Mouse (Mus musculus) ES-E14 (cell line): ENCODE results near the gene Cemip2.

Experiments used
- CHD2 ChIP-seq: IDR thresholded peaks from 2 replicates; pipeline ENCODE4 v1.6.1; 2014; ENCODE audit warnings: mild to moderate bottlenecking, low read depth, low read length, inconsistent platforms
- ZNF384 ChIP-seq: IDR thresholded peaks from 2 replicates; pipeline ENCODE4 v1.6.1; 2012; ENCODE audit warnings: low read depth, low read length, inconsistent platforms

DNA sequence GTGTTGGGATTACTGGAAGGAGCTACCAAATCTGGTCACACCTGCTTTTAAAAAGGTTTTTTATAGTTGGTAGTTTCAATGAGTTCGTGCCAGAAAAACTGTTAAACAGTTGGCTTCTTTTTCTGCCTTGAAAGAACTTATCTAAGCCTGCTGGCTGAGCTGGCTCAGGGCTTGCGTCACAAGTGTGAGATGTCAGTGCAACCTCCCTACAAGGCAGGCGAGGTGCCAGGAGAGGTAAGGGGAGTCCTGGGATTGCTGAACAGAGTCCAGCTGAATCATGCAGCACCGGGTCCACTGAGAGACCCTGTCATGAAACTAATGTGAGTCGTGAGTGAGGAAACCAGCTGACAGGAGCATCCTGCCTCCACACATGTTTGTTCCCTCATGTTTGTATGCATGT, 41.4 kb downstream of the Cemip2 start:
- TF ChIP-seq ZNF384: no peak
- TF ChIP-seq CHD2: no peak
